Mouse (Mus musculus) heart, postnatal 4 days (tissue): ENCODE measurements at regions not wholly inside any gene's neighbourhood (a gene's known extent, or its start where the extent isn't known, plus 50 kb on each side); places are given as distances from the start of the nearest gene placed in this dataset.
"Not testable (repeated sequence)": the region's sequence is repeated elsewhere in the genome, so short reads cannot be mapped to it uniquely, and the experiment has no call there.

Source experiments
- DNase-seq: peaks from one replicate; pipeline ENCODE4 v3.0.0; 2021
- microRNA-seq, 2 experiments: library from miRNA; unstranded; fragments of <30 nt; microRNA quantifications; one replicate each; pipeline ENCODE4 v1.2.0; 2021 to 2022

DNA sequence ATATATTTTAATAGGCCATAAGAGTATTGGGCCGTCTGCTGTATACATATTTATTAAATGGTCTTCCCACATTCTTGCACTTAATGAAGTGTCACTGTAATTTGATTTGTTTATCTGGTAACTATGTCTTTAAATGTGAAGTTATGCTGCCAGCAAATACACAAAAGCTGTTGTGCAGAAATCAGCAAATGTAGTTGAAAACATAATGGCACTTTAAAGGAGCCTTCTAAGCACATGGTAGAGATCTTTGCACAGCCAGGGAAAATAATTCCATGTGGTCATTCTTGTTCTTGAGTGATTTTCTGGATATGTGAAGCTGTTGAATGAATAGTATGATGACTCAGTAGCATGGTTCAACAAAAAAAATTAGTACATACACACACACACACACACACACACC, 164.4 kb upstream of the Meox2 start:
- no peak for DNase-seq

DNA sequence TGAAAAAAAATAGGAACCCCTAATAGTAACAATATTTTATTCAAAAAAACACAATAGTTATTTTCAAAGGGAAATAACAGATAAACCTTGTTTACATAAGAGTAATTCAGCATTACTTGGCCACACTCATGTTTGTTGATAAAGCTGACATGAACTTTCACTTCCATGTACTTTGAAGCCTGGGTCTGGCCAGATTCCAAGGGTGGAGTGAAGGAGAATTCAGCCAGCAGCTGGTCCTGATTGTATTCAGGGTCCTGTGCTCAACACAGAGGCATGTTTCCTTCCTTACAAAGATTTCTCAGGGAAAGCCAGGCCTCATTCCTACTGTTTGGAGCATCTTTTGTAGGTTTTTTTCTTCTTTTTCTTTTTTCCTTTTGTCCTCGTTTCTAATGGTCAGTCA, 162.4 kb upstream of the Meox2 start:
- peak; percentile 87 for DNase-seq

- no peak for DNase-seq
Measured at GRCm38 (mm10) chr12:36947902-36948301, 160.4 kb upstream of the Meox2 start.

DNA sequence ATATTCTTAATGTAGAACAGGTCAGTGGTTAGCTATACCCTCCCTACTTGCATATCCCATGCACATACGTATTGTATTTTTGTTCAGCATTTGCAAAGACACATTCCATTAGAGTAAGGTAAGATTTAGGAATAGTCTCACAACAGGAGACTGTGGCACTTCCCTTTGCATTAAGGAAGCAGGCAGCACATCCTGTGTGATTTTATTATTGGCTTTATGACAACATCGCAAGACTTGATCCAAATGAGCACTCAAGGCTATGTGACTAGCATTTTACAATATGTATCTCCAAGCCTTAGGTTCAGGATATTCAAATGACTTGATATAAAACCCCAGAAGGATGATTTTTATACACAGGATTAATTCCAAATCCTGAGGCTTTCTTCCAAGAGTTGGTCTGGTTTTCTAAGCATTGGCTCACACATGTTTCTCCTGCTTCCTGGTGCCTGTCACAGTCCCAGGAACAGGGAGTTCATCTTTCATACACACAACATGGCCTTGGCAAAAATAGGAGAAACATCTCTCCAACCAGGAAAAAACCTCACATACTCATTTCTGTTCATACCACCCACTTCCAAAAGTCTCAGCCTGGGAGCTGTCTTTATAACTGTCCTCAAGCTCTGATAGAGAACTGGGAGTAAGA, 159.1 kb upstream of the Meox2 start:
- no peak for DNase-seq

DNA sequence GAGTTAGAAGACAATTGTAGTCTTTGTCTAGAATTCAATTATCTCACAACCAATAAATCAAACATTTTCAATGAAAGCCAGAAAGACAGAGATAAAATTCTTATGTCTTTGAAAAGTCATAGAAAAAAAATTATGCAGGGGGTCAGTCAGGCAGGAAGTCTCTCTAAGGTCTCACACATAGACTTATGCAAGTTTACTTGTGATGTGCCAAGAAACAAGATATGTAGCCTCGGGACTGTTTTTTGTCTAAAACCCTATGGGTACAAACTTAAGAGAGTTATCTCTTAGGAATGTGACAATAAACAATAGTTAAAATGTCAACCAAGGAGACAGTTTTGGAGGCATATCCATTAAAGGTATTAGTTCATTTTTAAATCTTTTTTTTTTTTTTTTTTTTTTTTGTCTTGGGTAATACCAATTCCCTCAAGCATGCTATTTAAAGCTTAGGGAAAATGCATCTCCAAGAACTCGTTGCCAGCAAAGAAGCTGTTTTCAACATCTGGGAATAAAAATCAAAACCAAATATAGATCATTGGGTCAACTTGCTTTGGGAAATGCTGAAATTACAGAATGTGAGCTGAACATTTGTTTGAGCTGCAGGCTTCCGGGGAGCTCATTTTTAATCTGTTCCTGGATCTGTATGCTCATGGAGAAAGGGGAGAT, 133.8 kb upstream of the Meox2 start:
- no peak for DNase-seq

DNA sequence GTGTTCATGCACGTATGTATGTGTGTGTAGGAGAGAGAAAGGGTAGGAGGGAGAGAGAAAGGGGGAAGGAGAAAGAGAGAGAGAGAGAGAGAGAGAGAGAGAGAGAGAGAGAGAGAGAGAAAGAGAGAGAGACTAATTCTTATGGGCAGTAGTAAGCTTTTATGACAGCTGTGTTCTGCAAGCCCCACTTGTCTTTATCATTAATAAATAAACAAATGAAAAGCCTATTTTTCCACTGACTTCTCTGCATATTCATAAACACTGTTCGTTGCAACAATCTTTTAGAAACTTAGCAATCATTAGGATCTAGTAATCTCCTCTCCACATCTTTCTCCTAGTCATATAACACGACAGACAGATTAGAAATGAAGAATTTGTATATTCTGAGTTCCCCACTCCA, 131.2 kb upstream of the Meox2 start:
- no peak for DNase-seq

DNA sequence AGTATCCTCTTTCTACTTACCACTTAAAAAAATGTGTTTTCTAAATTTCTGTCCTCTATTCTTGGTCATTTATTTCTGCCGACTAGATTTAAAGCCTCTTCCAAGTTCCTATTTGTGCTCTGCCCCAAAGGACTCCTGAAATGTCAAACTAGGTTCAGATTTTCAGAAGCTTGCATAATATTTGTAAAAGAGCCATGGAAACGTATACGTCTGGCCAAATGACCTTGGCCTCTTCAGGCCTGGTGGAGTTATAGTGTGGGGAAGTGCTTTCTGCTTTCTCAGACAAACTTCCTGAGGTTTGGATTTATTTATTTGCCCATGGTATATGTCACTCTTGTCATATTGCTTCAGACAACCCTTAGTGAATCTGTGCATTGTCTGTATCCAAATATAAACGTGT, 117.2 kb upstream of the Meox2 start:
- no peak for DNase-seq

GRCm38 (mm10) chr12:36991970-36992369, 116.4 kb upstream of the Meox2 start:
- DNase-seq = no peak

DNA sequence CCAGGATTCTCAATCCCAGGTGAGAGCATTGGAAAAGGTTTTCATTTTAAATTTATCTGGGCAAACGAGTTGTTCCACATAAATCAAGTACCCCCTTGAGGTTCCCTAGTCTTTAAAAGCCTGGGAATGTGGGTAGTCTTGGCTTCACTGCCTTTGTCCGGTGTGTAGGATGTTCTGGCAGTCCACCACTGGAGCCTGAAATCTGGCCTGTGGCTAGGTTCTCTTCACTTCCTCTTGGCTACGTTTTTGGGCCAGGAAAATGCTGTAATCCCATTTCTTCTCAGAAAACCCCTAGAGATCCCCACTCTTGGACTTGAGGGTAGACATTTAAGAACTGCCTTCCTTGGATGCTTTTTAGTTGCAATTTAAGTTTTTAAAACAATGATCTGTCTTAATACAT, 106.9 kb upstream of the Meox2 start:
- DNase-seq = no peak

- DNase-seq = no peak
Measured at GRCm38 (mm10) chr12:37005262-37005661, 103.1 kb upstream of the Meox2 start.

- no peak for DNase-seq
Measured at GRCm38 (mm10) chr12:37010306-37010705, 98.0 kb upstream of the Meox2 start.

DNA sequence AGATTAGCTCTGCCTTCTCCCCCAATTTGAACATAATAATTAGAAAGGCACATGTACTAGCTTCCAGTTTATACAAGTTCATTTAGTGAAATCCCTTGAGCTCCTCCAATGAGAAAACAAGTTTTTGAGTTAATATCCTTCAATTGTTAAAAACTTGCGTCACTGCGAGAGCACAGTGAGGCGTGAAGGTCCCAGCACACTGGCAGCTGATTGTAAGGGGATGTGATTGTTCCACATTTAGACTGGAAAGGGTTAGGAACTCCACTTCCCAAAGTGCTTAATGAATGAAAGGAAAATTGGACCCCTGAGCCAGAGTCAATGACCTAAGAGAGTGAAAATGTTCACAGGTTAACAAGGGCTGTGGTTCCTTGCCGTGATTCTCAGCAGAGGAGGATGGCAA, 93.9 kb upstream of the Meox2 start:
- peak; percentile 14 for DNase-seq

DNA sequence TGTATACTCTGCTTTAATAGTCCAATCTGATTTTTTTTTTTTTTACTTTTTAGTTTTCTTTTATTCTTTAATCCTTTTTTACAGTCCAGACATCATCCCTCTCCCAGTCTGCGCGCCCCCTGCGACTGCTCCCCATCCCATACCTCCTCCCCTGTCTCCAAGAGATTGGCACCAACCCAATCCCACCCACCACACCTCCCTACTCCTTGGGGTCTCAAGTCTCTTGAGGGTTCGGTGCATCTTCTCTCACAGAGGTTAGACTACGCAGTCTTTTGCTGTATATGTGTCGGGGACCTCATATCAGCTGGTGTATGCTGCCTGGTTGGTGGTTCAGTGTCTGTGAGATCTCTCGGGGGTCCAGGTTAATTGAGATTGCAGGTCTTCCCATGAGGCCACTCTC, 93.4 kb upstream of the Meox2 start:
- not testable (repeated sequence) for DNase-seq

GRCm38 (mm10) chr12:37015474-37016248, 92.7 kb upstream of the Meox2 start:
- DNase-seq = peak; percentile 23

GRCm38 (mm10) chr12:37047191-37047590, 61.1 kb upstream of the Meox2 start:
- DNase-seq = no peak

DNA sequence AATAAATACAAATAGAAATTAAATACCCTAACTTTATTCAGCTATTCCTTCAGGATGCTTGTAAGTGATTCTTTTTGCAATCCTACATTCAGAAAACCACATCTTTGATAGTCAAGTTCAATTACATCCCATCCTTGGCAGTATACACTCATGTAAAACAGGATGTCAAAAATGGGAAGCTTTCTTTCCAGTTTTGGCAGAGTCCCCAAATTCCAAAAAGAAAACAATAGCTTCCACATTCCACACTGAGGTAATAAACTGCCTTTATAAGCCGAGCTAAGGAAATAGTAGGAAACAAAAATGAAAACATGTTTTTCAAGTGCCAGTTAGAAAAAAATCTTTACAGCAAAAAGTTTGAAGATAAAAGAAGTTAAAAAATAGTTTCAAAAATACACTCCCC, 57.7 kb upstream of the Meox2 start:
- no peak for DNase-seq

DNA sequence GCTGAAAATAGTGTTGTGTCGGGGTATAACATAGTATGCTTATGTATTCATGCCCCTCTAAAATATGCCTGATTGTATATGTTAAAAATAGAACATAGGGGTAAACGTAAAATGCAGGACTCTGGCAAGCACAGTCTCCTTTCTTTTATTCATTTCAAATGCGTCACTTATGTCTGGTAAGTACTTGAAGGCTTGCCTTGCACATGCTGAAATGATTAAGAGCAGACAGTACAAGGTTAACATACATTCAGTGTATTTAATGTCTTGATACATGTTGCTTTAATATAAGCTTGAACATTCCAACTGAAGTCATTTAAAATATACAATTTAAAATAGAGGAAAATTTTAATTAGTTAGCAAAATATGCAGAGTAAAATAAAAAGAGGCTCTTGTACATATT, 50.9 kb upstream of the Meox2 start:
- DNase-seq = no peak

Small RNA genes lying in the stretch of these regions (microRNA-seq; reads per million reads assigned to microRNA genes)
- gene Gm44326 (0 reads per million in 2 experiments), gene Mir5099 (136 to 152 reads per million in 2 experiments)
